Mouse (Mus musculus) intestine, embryonic 15.5 days (tissue): ENCODE results near the gene Ncam1. TPM values are rescaled to one million over a fixed set of nuclear protein-coding genes. Genes with fewer than 3 reads are reported as not detected.
A peak's percentile ranks its signal among the peaks of the same experiment; 100 is the strongest.

Experiments used
- ATAC-seq: fragments of 200-750 bp; cut with Nextera tagmentation; 2 replicates; pipeline ENCODE4 v1.8.0; 2017; ENCODE audit warnings: moderate TSS enrichment, moderate library complexity
- H3K27ac ChIP-seq: fragments of 300-500 bp; sonication (generic); 2 replicates; pipeline ENCODE4 v1.5.1; 2015; ENCODE audit warnings: mild to moderate bottlenecking, inconsistent platforms
- H3K27me3 ChIP-seq: fragments of 300-500 bp; sonication (generic); replicated peaks from 2 replicates; pipeline ENCODE4 v1.6.1; 2015; ENCODE audit warnings: inconsistent platforms
- H3K36me3 ChIP-seq: fragments of 300-500 bp; sonication (generic); 2 replicates; pipeline ENCODE4 v1.6.1; 2015; ENCODE audit warnings: inconsistent platforms
- H3K4me1 ChIP-seq: fragments of 300-500 bp; sonication (generic); replicated peaks from 2 replicates; pipeline ENCODE4 v1.6.1; 2015; ENCODE audit warnings: inconsistent platforms
- H3K4me2 ChIP-seq: fragments of 300-500 bp; sonication (generic); replicated peaks from 2 replicates; pipeline ENCODE4 v1.6.1; 2015; ENCODE audit warnings: mild to moderate bottlenecking, inconsistent platforms
- H3K4me3 ChIP-seq: fragments of 300-500 bp; sonication (generic); replicated peaks from 2 replicates; pipeline ENCODE4 v1.5.1; 2015; ENCODE audit warnings: inconsistent platforms
- H3K9ac ChIP-seq: fragments of 300-500 bp; sonication (generic); 2 replicates; pipeline ENCODE4 v1.6.1; 2015; ENCODE audit warnings: inconsistent platforms
- H3K9me3 ChIP-seq: fragments of 300-500 bp; sonication (generic); 2 replicates; pipeline ENCODE4 v1.6.1; 2016; ENCODE audit warnings: inconsistent platforms
- WGBS: fragments of 180-500 bp; shearing (Covaris S2); methylation state at CpG from one replicate; pipeline ENCODE4 v1.1.7; 2015; 5-methylcytosine and 5-hydroxymethylcytosine counted together
- polyA plus RNA-seq: library from polyadenylated mRNA; unstranded; fragments of >200 nt; fragmentation: Nextera tagmentation; extraction: Ambion mirVana; gene quantifications from 2 replicates; pipeline ENCODE4 v1.2.1, GENCODE M21; 2015

The Ncam1 gene
- 76.2 and 77.5 TPM in 2 replicates for polyA plus RNA-seq

- H3K9ac ChIP-seq = peak within 1 kb of the TSS; percentile 77
- under 1% methylated on average over 23 of the region's 23 CpGs for WGBS
- H3K4me3 ChIP-seq = peak within 1 kb of the TSS; percentile 77
- no peaks in the 10 kb centered on the region for H3K9me3 ChIP-seq
- peak within 1 kb of the TSS; percentile 81 for H3K27ac ChIP-seq
- H3K27me3 ChIP-seq = peaks cover 17% of the 10 kb centered on the region
- no peaks in the 10 kb centered on the region for H3K36me3 ChIP-seq
- peak within 1 kb of the TSS; percentile 90 for H3K4me2 ChIP-seq
- ATAC-seq = peak; percentile 71
- peaks cover 13% of the 10 kb centered on the region for H3K4me1 ChIP-seq
These were observed at the start of gene Ncam1 for GRCm38 (mm10) chr9:49798806-49799205. Ncam1 (minus strand) TSS chr9:49798925.

- H3K9me3 ChIP-seq = no peaks in the 10 kb centered on the region
- no peaks in the 10 kb centered on the region for H3K27me3 ChIP-seq
- H3K4me3 ChIP-seq = no peak overlapping the region
- H3K9ac ChIP-seq = no peak overlapping the region
- 100% methylated on average over 1 of the region's 1 CpGs for WGBS
- no peak overlapping the region for H3K27ac ChIP-seq
- H3K4me1 ChIP-seq = no peaks in the 10 kb centered on the region
- no peak overlapping the region for H3K4me2 ChIP-seq
- no peak for ATAC-seq
- no peaks in the 10 kb centered on the region for H3K36me3 ChIP-seq
These were observed 35.3 kb upstream of the Ncam1 start for GRCm38 (mm10) chr9:49834013-49834412.

- no peak for ATAC-seq
These were observed 28.9 kb upstream of the Ncam1 start for GRCm38 (mm10) chr9:49827671-49828070.

GRCm38 (mm10) chr9:49816115-49816650, 17.5 kb upstream of the Ncam1 start:
- H3K4me2 ChIP-seq = no peak overlapping the region
- 63% methylated on average over 10 of the region's 10 CpGs for WGBS
- no peak for ATAC-seq
- H3K27ac ChIP-seq = no peak overlapping the region
- no peaks in the 10 kb centered on the region for H3K36me3 ChIP-seq
- 0 out of 2 replicates have a peak, but pooled peaks cover 5% of the 10 kb centered on the region for H3K4me1 ChIP-seq
- H3K9me3 ChIP-seq = no peaks in the 10 kb centered on the region
- H3K4me3 ChIP-seq = no peak overlapping the region
- no peak overlapping the region for H3K9ac ChIP-seq
- H3K27me3 ChIP-seq = no peaks in the 10 kb centered on the region

More at GRCm38 (mm10) chr9:49827671-49828070, 28.9 kb upstream of the Ncam1 start:
- Histone ChIP-seq H3K4me2 (no peak overlapping the region), H3K9me3 (no peaks in the 10 kb centered on the region), H3K36me3 (no peaks in the 10 kb centered on the region), H3K4me1 (no peaks in the 10 kb centered on the region), H3K4me3 (no peak overlapping the region), H3K27ac (no peak overlapping the region), H3K27me3 (no peaks in the 10 kb centered on the region), H3K9ac (no peak overlapping the region)
- WGBS = 88% methylated on average over 8 of the region's 8 CpGs

GRCm38 (mm10) chr9:49814442-49814841, 15.7 kb upstream of the Ncam1 start:
- 88% methylated on average over 2 of the region's 2 CpGs for WGBS

GRCm38 (mm10) chr9:49803222-49803621, 4.5 kb upstream of the Ncam1 start:
- no peaks in the 10 kb centered on the region for H3K9me3 ChIP-seq
- no peak overlapping the region for H3K9ac ChIP-seq
- no peak overlapping the region for H3K4me2 ChIP-seq
- no peak for ATAC-seq
- H3K4me1 ChIP-seq = 0 out of 2 replicates have a peak, but pooled peaks cover 1% of the 10 kb centered on the region
- 53% methylated on average over 3 of the region's 3 CpGs for WGBS
- no peak overlapping the region for H3K27ac ChIP-seq
- no peak overlapping the region for H3K4me3 ChIP-seq
- peaks cover 2% of the 10 kb centered on the region; the same call in 1 of the 2 replicates for H3K27me3 ChIP-seq
- no peaks in the 10 kb centered on the region for H3K36me3 ChIP-seq

More at GRCm38 (mm10) chr9:49814442-49814841, 15.7 kb upstream of the Ncam1 start:
- Histone ChIP-seq H3K36me3 (no peaks in the 10 kb centered on the region), H3K4me3 (no peak overlapping the region), H3K9ac (no peak overlapping the region), H3K27me3 (no peaks in the 10 kb centered on the region), H3K4me1 (0 out of 2 replicates have a peak, but pooled peaks cover 5% of the 10 kb centered on the region), H3K9me3 (no peaks in the 10 kb centered on the region), H3K4me2 (no peak overlapping the region), H3K27ac (no peak overlapping the region)
- no peak for ATAC-seq

GRCm38 (mm10) chr9:49797821-49798571, 729 bp downstream of the Ncam1 start:
- Histone ChIP-seq H3K4me3 (peak overlapping the region; percentile 77), H3K9ac (peak overlapping the region; percentile 77), H3K9me3 (no peaks in the 10 kb centered on the region), H3K4me2 (peak overlapping the region; percentile 90), H3K4me1 (peaks cover 13% of the 10 kb centered on the region), H3K27ac (peak overlapping the region; percentile 81), H3K27me3 (peaks cover 17% of the 10 kb centered on the region), H3K36me3 (no peaks in the 10 kb centered on the region)
- ATAC-seq = peak; percentile 73
- WGBS = under 1% methylated on average over 58 of the region's 58 CpGs

- under 1% methylated on average over 15 of the region's 15 CpGs for WGBS
- Histone ChIP-seq H3K9ac (peak overlapping the region; percentile 77), H3K9me3 (no peaks in the 10 kb centered on the region), H3K4me3 (peak overlapping the region; percentile 77), H3K4me2 (peak overlapping the region; percentile 90), H3K27ac (peak overlapping the region; percentile 81), H3K27me3 (peaks cover 17% of the 10 kb centered on the region), H3K4me1 (peaks cover 13% of the 10 kb centered on the region), H3K36me3 (no peaks in the 10 kb centered on the region)
- no peak; the same call in 1 of the 2 replicates for ATAC-seq
These were observed 1.3 kb downstream of the Ncam1 start for GRCm38 (mm10) chr9:49797508-49797820.

GRCm38 (mm10) chr9:49796618-49797507, 1.9 kb downstream of the Ncam1 start:
- Histone ChIP-seq H3K9ac (peak overlapping the region; percentile 77), H3K36me3 (no peaks in the 10 kb centered on the region), H3K27ac (peak overlapping the region; percentile 81), H3K9me3 (no peaks in the 10 kb centered on the region), H3K4me3 (peak overlapping the region; percentile 77), H3K27me3 (peaks cover 17% of the 10 kb centered on the region), H3K4me2 (peak overlapping the region; percentile 90), H3K4me1 (peaks cover 13% of the 10 kb centered on the region)
- ATAC-seq = peak; percentile 78
- under 1% methylated on average over 52 of the region's 52 CpGs for WGBS

- WGBS = 57% methylated on average over 5 of the region's 5 CpGs
- no peaks in the 10 kb centered on the region for H3K9me3 ChIP-seq
- H3K36me3 ChIP-seq = no peaks in the 10 kb centered on the region
- peaks cover 17% of the 10 kb centered on the region for H3K27me3 ChIP-seq
- H3K9ac ChIP-seq = no peak overlapping the region
- H3K4me1 ChIP-seq = peaks cover 13% of the 10 kb centered on the region
- no peak for ATAC-seq
- no peak overlapping the region for H3K4me3 ChIP-seq
- H3K4me2 ChIP-seq = no peak overlapping the region
- H3K27ac ChIP-seq = no peak overlapping the region
These were observed 2.8 kb downstream of the Ncam1 start for GRCm38 (mm10) chr9:49795881-49796280.

GRCm38 (mm10) chr9:49793987-49794550, 4.7 kb downstream of the Ncam1 start:
- no peaks in the 10 kb centered on the region for H3K9me3 ChIP-seq
- H3K36me3 ChIP-seq = no peaks in the 10 kb centered on the region
- peaks cover 13% of the 10 kb centered on the region for H3K4me1 ChIP-seq
- H3K27me3 ChIP-seq = peaks cover 17% of the 10 kb centered on the region
- no peak overlapping the region for H3K4me2 ChIP-seq
- H3K9ac ChIP-seq = no peak overlapping the region
- no peak overlapping the region for H3K4me3 ChIP-seq
- no peak for ATAC-seq
- WGBS = 29% methylated on average over 6 of the region's 6 CpGs
- H3K27ac ChIP-seq = no peak overlapping the region

- Histone ChIP-seq H3K27me3 (peaks cover 15% of the 10 kb centered on the region), H3K36me3 (no peaks in the 10 kb centered on the region), H3K4me2 (no peak overlapping the region), H3K4me3 (no peak overlapping the region), H3K9me3 (no peaks in the 10 kb centered on the region), H3K9ac (no peak overlapping the region), H3K27ac (no peak overlapping the region), H3K4me1 (peaks cover 12% of the 10 kb centered on the region)
- ATAC-seq = no peak
- WGBS = 68% methylated on average over 2 of the region's 2 CpGs
These were observed 5.5 kb downstream of the Ncam1 start for GRCm38 (mm10) chr9:49793241-49793640.
